Comparison of ENCODE assay signal across 8 mouse cellular contexts in the genomic region with DNA sequence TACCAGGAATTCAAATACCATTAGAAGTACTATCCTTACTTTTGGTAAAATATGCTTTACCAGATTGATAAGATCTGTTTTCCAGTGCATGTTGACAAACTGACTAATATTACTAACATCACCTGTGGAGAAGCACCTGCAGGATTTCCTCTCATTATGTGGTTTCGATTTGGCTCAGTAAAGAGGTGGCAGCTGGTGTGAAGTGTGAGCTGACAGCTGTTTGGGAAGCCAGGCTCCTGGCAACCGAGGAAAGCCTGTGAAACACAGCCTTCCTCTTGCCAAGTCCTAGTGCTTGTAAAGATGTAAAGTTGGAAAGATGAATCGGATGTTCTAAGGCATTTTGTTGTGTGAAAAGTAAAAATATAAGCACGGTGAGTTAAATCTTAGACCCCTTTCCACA. TPM values are rescaled to one million over a fixed set of nuclear protein-coding genes. Genes with fewer than 3 reads are reported as not detected.
DNase-seq lines count a peak whose midpoint lies in the region; ATAC-seq lines count a peak whose summit lies in the region.
"Had no signal": no experiment of that assay in that cellular context is flagged by ENCODE, and none has a peak within 500 bp of the region (broad histone marks: within the 10 kb centered on the region; RNA-seq: fewer than 3 reads in every experiment).

No protein-coding gene starts in this region.

- no peaks in the 10 kb centered on the region for H3K36me3 ChIP-seq in intestine, embryonic 16.5 days (ENCODE audit: control insufficient read depth, insufficient read depth, low read length)
- H3K36me3 ChIP-seq in limb, embryonic 11.5 days (ENCODE audit: control insufficient read depth, insufficient read depth, low read length) = no peaks in the 10 kb centered on the region

- peak overlapping the region; percentile 43 for H3K27ac ChIP-seq in intestine, embryonic 16.5 days (ENCODE audit: low read length)
- no peak overlapping the region for H3K27ac ChIP-seq in limb, embryonic 11.5 days (replicated peaks; ENCODE audit: low read depth, low read length)

- peaks cover 9% of the 10 kb centered on the region; the same call in 1 of the 2 replicates for H3K4me1 ChIP-seq in intestine, embryonic 16.5 days (ENCODE audit: control insufficient read depth, insufficient read depth, low read length)
- H3K4me1 ChIP-seq in limb, embryonic 11.5 days (ENCODE audit: control insufficient read depth, insufficient read depth, low read length) = no peaks in the 10 kb centered on the region

- DNase-seq in A20 (ENCODE audit: low read depth, low spot score) = peak; percentile 66
- DNase-seq in brain, adult 2 months (ENCODE audit: low read depth, low spot score) = peak; percentile 82
- peak; percentile 33 for DNase-seq in limb, embryonic 11.5 days (ENCODE audit: low spot score)
- DNase-seq in testis, postnatal 14 days (ENCODE audit: low spot score) = no peak

- H3K4me2 ChIP-seq in intestine, embryonic 16.5 days (ENCODE audit: low read depth, low read length) = no peak overlapping the region
- H3K4me2 ChIP-seq in limb, embryonic 11.5 days (ENCODE audit: low read depth, severe bottlenecking) = no peak overlapping the region
- H3K4me2 ChIP-seq: liver, embryonic 11.5 days had no signal

- H3K9me3 ChIP-seq in intestine, embryonic 16.5 days (ENCODE audit: control insufficient read depth, low read length) = no peaks in the 10 kb centered on the region
- H3K9me3 ChIP-seq in limb, embryonic 11.5 days (ENCODE audit: control insufficient read depth, low read length) = no peaks in the 10 kb centered on the region

- no peaks in the 10 kb centered on the region for H3K27me3 ChIP-seq in intestine, embryonic 16.5 days (replicated peaks; ENCODE audit: control insufficient read depth, insufficient read depth, low read length)
- no peaks in the 10 kb centered on the region for H3K27me3 ChIP-seq in limb, embryonic 11.5 days (ENCODE audit: control insufficient read depth, insufficient read depth, low read length)

- WGBS in intestine, embryonic 16.5 days = 35% methylated on average over 4 of the region's 4 CpGs
- 47% methylated on average over 4 of the region's 4 CpGs for WGBS in limb, embryonic 11.5 days

- no peak for ATAC-seq in intestine, embryonic 16.5 days
- no peak for ATAC-seq in limb, embryonic 11.5 days (ENCODE audit: insufficient number of reproducible peaks, low FRiP score, low TSS enrichment, low read depth)
- no peak for ATAC-seq in megakaryocyte progenitor cell, adult 5-6 weeks (replicated peaks; ENCODE audit: poor library complexity)
- ATAC-seq in CD4-positive, CD25-positive, alpha-beta regulatory T cell, adult 4 months = no peak

- H3K9ac ChIP-seq in intestine, embryonic 16.5 days (ENCODE audit: low read depth, low read length) = no peak overlapping the region
- no peak overlapping the region for H3K9ac ChIP-seq in limb, embryonic 11.5 days (ENCODE audit: low read length)

- H3K4me3 ChIP-seq in intestine, embryonic 16.5 days (ENCODE audit: low read length) = no peak overlapping the region
- H3K4me3 ChIP-seq in limb, embryonic 11.5 days (ENCODE audit: low read depth, low read length) = no peak overlapping the region

RNA-seq across cellular contexts. Expression of gene Efcab5, which starts 7.9 kb away (rescaled TPM):
- polyA plus RNA-seq in intestine, embryonic 16.5 days (2015; fragmentation: Nextera tagmentation; extraction: Ambion mirVana) = 0.18 and 0.37 TPM in 2 replicates
- 0.31 and 0.37 TPM in 2 replicates for polyA plus RNA-seq in limb, embryonic 11.5 days (2014; fragmentation: Nextera tagmentation; extraction: Ambion mirVana)
- total RNA-seq in megakaryocyte progenitor cell, adult 5-6 weeks (2015) = 0.54 and 1.3 TPM in 2 replicates
- 0.46 and 1.8 TPM in 2 replicates for total RNA-seq in megakaryocyte progenitor cell, adult 5-6 weeks (2017)
- under 1 TPM; 0.32 to 0.33 TPM for polyA plus RNA-seq in CD4-positive, CD25-positive, alpha-beta regulatory T cell, adult 4 months (2017; shearing (Covaris generic))

RNA-seq across cellular contexts. Expression of gene Ssh2, which starts 35.2 kb away (rescaled TPM):
- 5.0 and 5.8 TPM in 2 replicates for polyA plus RNA-seq in intestine, embryonic 16.5 days (2015; fragmentation: Nextera tagmentation; extraction: Ambion mirVana)
- 9.9 and 11.4 TPM in 2 replicates for polyA plus RNA-seq in limb, embryonic 11.5 days (2014; fragmentation: Nextera tagmentation; extraction: Ambion mirVana)
- 25.5 and 26.6 TPM in 2 replicates for total RNA-seq in megakaryocyte progenitor cell, adult 5-6 weeks (2015)
- 14.7 and 20.9 TPM in 2 replicates for total RNA-seq in megakaryocyte progenitor cell, adult 5-6 weeks (2017)
- polyA plus RNA-seq in CD4-positive, CD25-positive, alpha-beta regulatory T cell, adult 4 months (2017; shearing (Covaris generic)) = 100 to 1,000 TPM in 1 of 2 experiments, 10 to 100 TPM in 1; 83.8 to 101 TPM
